Mouse (Mus musculus): ENCODE results near the gene Npas4.

DNA sequence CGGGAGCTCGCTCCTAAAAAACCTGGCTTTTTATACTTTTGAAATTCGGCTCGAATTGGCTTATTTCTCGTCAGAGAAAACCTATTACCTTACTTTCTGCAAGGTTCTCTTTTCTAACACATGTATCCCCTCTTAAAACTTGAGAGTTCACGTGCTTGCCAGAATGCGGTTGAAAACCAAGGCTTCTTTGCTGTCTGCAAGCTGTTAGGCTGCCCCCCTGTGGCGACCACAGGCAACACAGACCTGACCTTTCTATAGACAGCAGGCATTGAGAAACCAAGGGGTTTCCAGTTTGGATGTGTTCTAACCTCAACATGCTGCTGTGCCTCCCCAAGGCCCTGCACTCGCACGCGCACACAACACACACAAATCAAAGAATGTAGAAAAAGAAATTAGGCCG is 26.7 kb upstream of the Npas4 start:
- TF ChIP-seq CTCF (IDR thresholded peaks at IDR 0.05; ENCODE audit: insufficient read depth, low read length) = peak; percentile 81
- TF ChIP-seq POLR2A (IDR thresholded peaks at IDR 0.05; ENCODE audit: borderline replicate concordance, extremely low read depth, low read depth, low read length) = no peak

All from lung, adult 2 months (tissue).